Mouse (Mus musculus): ENCODE measurements around the gene Bicdl1.

DNA sequence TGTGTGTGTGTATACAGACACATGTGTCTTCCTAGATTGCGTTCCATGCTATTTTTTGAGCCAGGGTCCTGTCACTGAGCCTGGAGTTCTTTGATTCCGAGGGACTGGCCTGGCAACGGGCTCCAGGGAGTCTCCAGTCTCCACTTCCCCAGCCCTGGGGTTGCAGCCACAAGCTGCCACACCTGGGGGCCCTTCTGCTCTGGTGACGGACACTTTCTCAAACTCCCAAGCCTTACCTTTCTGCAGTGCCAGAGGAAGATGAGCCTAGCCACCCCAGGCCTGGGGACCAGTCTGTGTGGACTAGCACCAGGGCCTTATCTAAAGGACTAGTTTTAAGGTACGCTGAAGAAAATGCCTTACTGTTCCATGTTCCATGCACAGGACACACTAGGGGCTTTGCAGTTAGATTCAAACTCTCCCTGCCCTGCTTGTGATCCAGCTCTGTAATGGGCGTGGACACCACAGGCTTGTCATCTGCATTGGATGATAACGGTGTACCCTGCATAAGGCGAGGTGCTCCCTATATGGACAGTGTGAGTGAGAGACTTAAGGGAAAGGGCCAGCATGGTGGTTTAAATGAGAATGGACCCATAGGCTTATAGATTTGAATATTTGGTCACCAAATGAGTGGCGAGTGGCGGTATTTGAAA, 105.1 kb downstream of the Bicdl1 start:
- no peak for TF ChIP-seq CTCF (IDR thresholded peaks at IDR 0.05; ENCODE audit: low read depth)
- peak; percentile 62 for TF ChIP-seq EP300 (IDR thresholded peaks at IDR 0.05; ENCODE audit: low read depth)

Measured in liver, postnatal 0 days (tissue).